Mouse (Mus musculus) neutrophil, adult 5-6 weeks (primary cell): ENCODE measurements around the gene Syn1. TPM values are rescaled to one million over a fixed set of nuclear protein-coding genes. Genes with fewer than 3 reads are reported as not detected.
A peak's percentile ranks its signal among the peaks of the same experiment; 100 is the strongest.

Experiments
- ATAC-seq: fragments of 151-379, 151-347 bp; 2 replicates; pipeline ENCODE4 v1.8.0; 2017; ENCODE audit warnings: mild to moderate bottlenecking, moderate TSS enrichment; ENCODE audit not compliant: insufficient number of reproducible peaks, poor library complexity, low FRiP score, severe bottlenecking; ENCODE audit errors: extremely low read depth
- total RNA-seq: library from RNA; stranded (forward); fragments of 200-1000 nt; gene quantifications from 2 replicates; pipeline ENCODE4 v1.2.3, GENCODE M21; 2017

Gene Syn1
- 0.61 and 0.93 TPM in 2 replicates for total RNA-seq

- peak; percentile 99 for ATAC-seq
Observed at GRCm38 (mm10) chrX:20920844-20921364, at the start of gene Syn1. Syn1 (minus strand) TSS chrX:20921004.

GRCm38 (mm10) chrX:20961477-20962378 lies 40.9 kb upstream of the Syn1 start, which contains the start of gene Uxt:
Uxt (minus strand) TSS chrX:20962017.
- ATAC-seq: peak; percentile 97

- peak; percentile 99 for ATAC-seq
Observed at GRCm38 (mm10) chrX:20950191-20950880, 29.5 kb upstream of the Syn1 start, which contains the start of gene Elk1. Elk1 (minus strand) TSS chrX:20950608.

GRCm38 (mm10) chrX:20946055-20946454 lies 25.3 kb upstream of the Syn1 start:
- 0 out of 2 replicates have a peak, but pooled peaks have one; percentile 39 for ATAC-seq

- ATAC-seq: peak; percentile 89
Observed at GRCm38 (mm10) chrX:20931963-20932362, 11.2 kb upstream of the Syn1 start.

GRCm38 (mm10) chrX:20931364-20931763 lies 10.6 kb upstream of the Syn1 start, which contains the start of gene Cfp:
Cfp (minus strand) TSS chrX:20931555.
- peak; percentile 84 for ATAC-seq

GRCm38 (mm10) chrX:20929859-20930258 lies 9.1 kb upstream of the Syn1 start:
- no peak for ATAC-seq

- no peak for ATAC-seq
Observed at GRCm38 (mm10) chrX:20924976-20925375, 4.2 kb upstream of the Syn1 start.

GRCm38 (mm10) chrX:20923506-20923905 lies 2.7 kb upstream of the Syn1 start:
- no peak for ATAC-seq

GRCm38 (mm10) chrX:20921366-20921765 lies 562 bp upstream of the Syn1 start:
- ATAC-seq: no peak

- ATAC-seq: peak; percentile 27; the same call in 1 of the 2 replicates
Observed at GRCm38 (mm10) chrX:20920249-20920843, 458 bp downstream of the Syn1 start.

- ATAC-seq: no peak
Observed at GRCm38 (mm10) chrX:20915075-20915474, 5.7 kb downstream of the Syn1 start.

GRCm38 (mm10) chrX:20913726-20914125 lies 7.1 kb downstream of the Syn1 start:
- no peak for ATAC-seq

- ATAC-seq: no peak
Observed at GRCm38 (mm10) chrX:20910074-20910473, 10.7 kb downstream of the Syn1 start.

- no peak for ATAC-seq
Observed at GRCm38 (mm10) chrX:20875241-20875640, 45.6 kb downstream of the Syn1 start.

- no peak for ATAC-seq
Observed at GRCm38 (mm10) chrX:20872928-20873500, 47.8 kb downstream of the Syn1 start.

GRCm38 (mm10) chrX:20869962-20870513 lies 50.8 kb downstream of the Syn1 start, which contains the start of gene Timp1:
Timp1 (plus strand) TSS chrX:20870166.
- no peak for ATAC-seq

- no peak for ATAC-seq
Observed at GRCm38 (mm10) chrX:20869203-20869602, 51.6 kb downstream of the Syn1 start.
